Mouse (Mus musculus): Measurements from ENCODE around the gene Opcml.

DNA sequence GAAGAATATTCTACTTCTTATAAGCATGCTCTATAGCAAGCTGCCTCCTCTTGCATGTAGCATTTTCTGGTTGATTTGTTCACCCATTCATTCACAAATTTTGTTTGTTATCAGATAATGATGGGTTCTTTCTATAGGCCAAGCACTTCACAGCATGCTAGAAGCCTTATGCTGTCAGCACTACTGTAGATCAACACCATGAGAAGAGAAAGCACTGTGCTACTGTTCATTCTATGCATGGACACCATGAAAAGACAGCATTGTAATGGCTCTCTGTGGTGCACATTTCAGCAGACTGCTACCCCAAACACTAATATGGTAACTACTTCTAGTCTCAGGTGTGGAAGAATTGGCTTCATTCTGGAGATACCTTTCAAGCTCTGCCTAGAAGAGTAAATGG lies 527.3 kb downstream of the Opcml start:
- TF ChIP-seq CTCF (IDR thresholded peaks at IDR 0.05; ENCODE audit: low read depth, low read length) (no peak), POLR2AphosphoS5 (IDR thresholded peaks at IDR 0.05; ENCODE audit: insufficient replicate concordance, low read depth, low read length) (no peak), GATA1 (IDR thresholded peaks at IDR 0.05; ENCODE audit: borderline replicate concordance, low read length) (no peak), TAL1 (conservative IDR thresholded peaks at IDR 0.05; ENCODE audit: low read depth, low read length) (no peak)

All from G1E (cell line).